Mouse (Mus musculus) small intestine, adult 2 months (tissue): Measurements from ENCODE around the gene Esx1. TPM values are rescaled to one million over a fixed set of nuclear protein-coding genes. Genes with fewer than 3 reads are reported as not detected.

Experiments used
- H3K27ac ChIP-seq: fragments of 200-500 bp; 2 replicates; pipeline ENCODE4 v1.5.1; 2012; ENCODE audit warnings: low read depth, low read length, control low read depth, inconsistent platforms; ENCODE audit not compliant: insufficient read depth
- H3K27me3 ChIP-seq: fragments of 200-500 bp; 2 replicates; pipeline ENCODE4 v1.6.1; 2012; ENCODE audit warnings: mild to moderate bottlenecking, moderate library complexity, low read length, inconsistent platforms; ENCODE audit not compliant: control insufficient read depth, insufficient read depth
- H3K36me3 ChIP-seq: fragments of 200-500 bp; 2 replicates; pipeline ENCODE4 v1.6.1; 2012; ENCODE audit warnings: mild to moderate bottlenecking, low read length, control low read depth, inconsistent platforms; ENCODE audit not compliant: control insufficient read depth, insufficient read depth
- H3K4me1 ChIP-seq: fragments of 200-500 bp; 2 replicates; pipeline ENCODE4 v1.6.1; 2012; ENCODE audit warnings: low read length, inconsistent platforms, mixed read lengths; ENCODE audit not compliant: control insufficient read depth, insufficient read depth, insufficient read length
- H3K4me3 ChIP-seq: fragments of 200-500 bp; 2 replicates; pipeline ENCODE4 v1.5.1; 2012; ENCODE audit warnings: low read depth, mild to moderate bottlenecking, control low read depth, inconsistent platforms, low read length, moderate library complexity
- CTCF ChIP-seq: fragments of 200-500 bp; IDR thresholded peaks from 2 replicates; pipeline ENCODE4 v1.5.1; 2012; ENCODE audit warnings: low read depth, mild to moderate bottlenecking, control low read depth, inconsistent platforms, low read length, moderate library complexity, mixed read lengths; ENCODE audit not compliant: insufficient replicate concordance, insufficient read length; ENCODE audit errors: extremely low read depth
- POLR2A ChIP-seq: fragments of 200-500 bp; IDR thresholded peaks from 2 replicates; pipeline ENCODE4 v1.6.1; 2012; ENCODE audit warnings: low read depth, mild to moderate bottlenecking, control low read depth, inconsistent platforms, low read length, moderate library complexity
- WGBS: fragments of 180-500 bp; shearing (Covaris S2); methylation state at CpG from one replicate; pipeline ENCODE4 v1.1.7; 2018; 5-methylcytosine and 5-hydroxymethylcytosine counted together
- polyA plus RNA-seq: library from polyadenylated mRNA; depleted of rRNA; stranded (reverse); fragments of >200 nt; gene quantifications from 2 replicates; pipeline ENCODE4 v1.2.3, GENCODE M21; 2012; rRNA removed

Gene Esx1
- polyA plus RNA-seq, result not detected in 2 replicates

- WGBS, result 17% methylated on average over 18 of the region's 21 CpGs
- peak within 1 kb of the TSS; percentile 19; the same call in 1 of the 2 replicates for H3K4me3 ChIP-seq
- TF ChIP-seq POLR2A, result no peak
- TF ChIP-seq CTCF, result no peak
- H3K4me1 ChIP-seq, result no peaks in the 10 kb centered on the region
- H3K27me3 ChIP-seq, result peaks cover 34% of the 10 kb centered on the region
- no peaks in the 10 kb centered on the region for H3K36me3 ChIP-seq
- no peak within 1 kb of the TSS for H3K27ac ChIP-seq
Measured at GRCm38 (mm10) chrX:137121718-137122117, at the start of gene Esx1. Gene Esx1 (minus strand): TSS chrX:137122083.

DNA sequence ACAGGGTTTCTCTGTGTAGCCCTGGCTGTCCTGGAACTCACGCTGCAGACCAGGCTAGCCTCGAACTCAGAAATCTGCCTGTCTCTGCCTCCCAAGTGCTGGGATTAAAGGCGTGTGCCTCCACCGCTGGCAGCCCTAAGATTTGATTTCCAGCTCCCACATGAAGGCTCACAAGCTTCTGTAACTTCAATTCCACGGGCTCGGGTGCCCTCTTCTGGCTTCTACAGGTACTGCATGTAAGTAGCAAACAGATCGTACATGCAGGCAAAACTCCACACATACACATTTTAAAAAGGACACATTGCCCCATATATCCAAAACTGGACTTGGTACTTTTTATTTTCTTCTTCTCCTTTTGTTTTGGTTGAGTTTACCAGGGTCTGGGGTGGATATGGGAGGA lies 48.1 kb upstream of the Esx1 start:
- H3K4me3 ChIP-seq, result no peak overlapping the region
- H3K27ac ChIP-seq, result no peak overlapping the region
- TF ChIP-seq CTCF (peak; percentile 23; the same call in 1 of the 2 replicates), POLR2A (no peak)
- H3K27me3 ChIP-seq, result no peaks in the 10 kb centered on the region
- H3K4me1 ChIP-seq, result no peaks in the 10 kb centered on the region
- no peaks in the 10 kb centered on the region for H3K36me3 ChIP-seq
- WGBS, result 37% methylated on average over 7 of the region's 7 CpGs

- H3K27me3 ChIP-seq, result no peaks in the 10 kb centered on the region
- 66% methylated on average over 7 of the region's 7 CpGs for WGBS
- no peak for TF ChIP-seq POLR2A
- no peak for TF ChIP-seq CTCF
- H3K27ac ChIP-seq, result no peak overlapping the region
- H3K4me3 ChIP-seq, result no peak overlapping the region
- H3K4me1 ChIP-seq, result no peaks in the 10 kb centered on the region
- no peaks in the 10 kb centered on the region for H3K36me3 ChIP-seq
Measured at GRCm38 (mm10) chrX:137167658-137168057, 45.8 kb upstream of the Esx1 start.

DNA sequence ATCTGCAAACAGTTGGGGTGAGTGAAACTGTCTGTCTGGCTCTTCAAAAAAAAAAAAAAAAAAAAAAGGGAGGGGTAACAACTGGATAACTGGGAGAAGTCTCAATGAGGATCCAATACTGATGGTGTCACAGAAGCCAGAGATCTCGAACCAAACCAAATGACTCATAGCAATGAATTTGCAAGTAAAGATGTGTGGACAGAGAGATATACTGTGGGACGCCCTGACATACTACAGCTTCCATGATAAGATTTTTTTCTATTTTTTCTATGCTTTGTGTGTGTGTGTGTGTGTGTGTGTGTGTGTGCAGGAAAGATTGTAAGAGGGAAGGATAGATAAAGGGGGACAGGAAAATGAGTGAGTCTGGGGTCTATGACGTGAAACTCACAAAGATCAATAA lies 43.7 kb upstream of the Esx1 start:
- TF ChIP-seq CTCF (no peak), POLR2A (no peak)
- WGBS, result 77% methylated on average over 3 of the region's 3 CpGs
- Histone ChIP-seq H3K4me3 (no peak overlapping the region), H3K4me1 (no peaks in the 10 kb centered on the region), H3K36me3 (no peaks in the 10 kb centered on the region), H3K27ac (no peak overlapping the region), H3K27me3 (no peaks in the 10 kb centered on the region)

- no peaks in the 10 kb centered on the region for H3K27me3 ChIP-seq
- H3K4me3 ChIP-seq, result no peak overlapping the region
- WGBS, result 41% methylated on average over 1 of the region's 1 CpGs
- no peaks in the 10 kb centered on the region for H3K4me1 ChIP-seq
- H3K36me3 ChIP-seq, result no peaks in the 10 kb centered on the region
- no peak overlapping the region for H3K27ac ChIP-seq
- TF ChIP-seq CTCF (no peak), POLR2A (no peak)
Measured at GRCm38 (mm10) chrX:137162700-137163099, 40.8 kb upstream of the Esx1 start.

DNA sequence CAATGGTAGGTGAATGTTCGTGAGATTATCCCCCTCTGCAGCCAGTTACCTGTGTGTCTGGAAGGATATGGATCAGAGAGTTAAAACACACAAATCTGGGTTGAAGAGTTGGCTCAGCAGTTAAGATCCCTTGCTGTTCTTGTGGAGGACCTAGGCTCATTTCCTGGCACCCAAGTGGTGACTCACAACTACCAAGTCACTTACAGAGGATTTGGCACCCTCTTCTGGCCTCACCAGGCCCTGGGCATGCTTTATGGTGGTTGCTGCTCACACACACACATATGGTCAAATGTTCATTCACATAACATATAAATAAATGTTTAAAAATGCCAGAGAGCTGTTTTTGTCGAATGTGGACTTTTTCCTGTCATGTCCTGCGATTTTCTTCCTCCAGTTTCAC lies 39.1 kb upstream of the Esx1 start:
- Histone ChIP-seq H3K4me1 (no peaks in the 10 kb centered on the region), H3K27me3 (no peaks in the 10 kb centered on the region), H3K36me3 (no peaks in the 10 kb centered on the region), H3K4me3 (no peak overlapping the region), H3K27ac (no peak overlapping the region)
- no peak for TF ChIP-seq CTCF
- TF ChIP-seq POLR2A, result no peak
- 56% methylated on average over 3 of the region's 3 CpGs for WGBS

DNA sequence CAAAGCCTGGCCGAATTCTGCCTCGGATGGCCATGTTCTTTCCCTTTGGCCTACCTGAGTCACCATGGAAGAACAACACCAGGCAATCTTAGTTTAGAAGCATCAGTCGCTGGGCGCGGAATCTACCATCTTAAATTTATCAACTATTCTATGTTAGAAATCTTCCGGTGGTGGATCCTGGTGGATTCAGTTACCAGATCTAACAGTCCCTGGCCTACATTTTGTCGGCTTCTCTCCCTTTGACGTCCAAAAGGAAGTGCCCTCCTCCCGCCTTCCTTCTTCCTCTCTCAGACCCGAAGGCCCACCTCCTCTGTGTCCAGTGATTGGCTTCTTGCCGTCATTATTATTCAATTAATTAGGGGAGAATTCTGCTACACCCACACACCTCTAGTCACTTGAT lies 27.2 kb upstream of the Esx1 start:
- H3K36me3 ChIP-seq, result no peaks in the 10 kb centered on the region
- no peak overlapping the region for H3K4me3 ChIP-seq
- WGBS, result 87% methylated on average over 11 of the region's 11 CpGs
- no peak for TF ChIP-seq POLR2A
- H3K27ac ChIP-seq, result no peak overlapping the region
- no peaks in the 10 kb centered on the region for H3K27me3 ChIP-seq
- H3K4me1 ChIP-seq, result no peaks in the 10 kb centered on the region

DNA sequence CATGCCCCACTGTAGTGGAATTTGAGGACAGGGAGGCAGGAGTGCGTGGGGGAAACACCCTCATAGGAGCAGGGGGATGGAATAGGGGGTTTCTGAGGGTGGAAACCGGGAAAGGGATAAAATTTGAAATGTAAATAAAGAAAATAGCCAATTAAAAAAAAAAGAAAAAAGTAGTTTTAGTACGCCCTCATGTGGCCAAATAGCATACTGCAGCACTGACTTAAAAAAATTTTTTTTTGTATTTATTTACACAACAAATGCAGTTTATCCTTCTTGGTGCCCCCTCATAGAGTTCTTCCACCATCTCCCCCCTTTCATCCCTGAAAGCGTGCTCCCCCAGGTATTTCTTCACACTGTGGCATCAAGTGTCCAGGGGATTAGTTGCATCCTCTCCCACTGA lies 22.8 kb upstream of the Esx1 start:
- Histone ChIP-seq H3K27ac (no peak overlapping the region), H3K36me3 (no peaks in the 10 kb centered on the region)
- TF ChIP-seq POLR2A (no peak), CTCF (no peak)

More for the DNA sequence above, 22.8 kb upstream of the Esx1 start:
- H3K27me3 ChIP-seq, result no peaks in the 10 kb centered on the region
- no peak overlapping the region for H3K4me3 ChIP-seq
- 32% methylated on average over 4 of the region's 4 CpGs for WGBS
- no peaks in the 10 kb centered on the region for H3K4me1 ChIP-seq
